Mouse (Mus musculus) central nervous system, embryonic 14 days (tissue): Measurements from ENCODE around the gene Fam126a. TPM values are rescaled to one million over a fixed set of nuclear protein-coding genes. Genes with fewer than 3 reads are reported as not detected.

Source experiments
- polyA plus RNA-seq: library from polyadenylated mRNA; depleted of rRNA; stranded (reverse); fragments of >200 nt; gene quantifications from 2 replicates; pipeline ENCODE4 v1.2.3, GENCODE M21; 2012; rRNA removed

The Fam126a gene
- polyA plus RNA-seq = 24.1 and 27.3 TPM in 2 replicates

DNA sequence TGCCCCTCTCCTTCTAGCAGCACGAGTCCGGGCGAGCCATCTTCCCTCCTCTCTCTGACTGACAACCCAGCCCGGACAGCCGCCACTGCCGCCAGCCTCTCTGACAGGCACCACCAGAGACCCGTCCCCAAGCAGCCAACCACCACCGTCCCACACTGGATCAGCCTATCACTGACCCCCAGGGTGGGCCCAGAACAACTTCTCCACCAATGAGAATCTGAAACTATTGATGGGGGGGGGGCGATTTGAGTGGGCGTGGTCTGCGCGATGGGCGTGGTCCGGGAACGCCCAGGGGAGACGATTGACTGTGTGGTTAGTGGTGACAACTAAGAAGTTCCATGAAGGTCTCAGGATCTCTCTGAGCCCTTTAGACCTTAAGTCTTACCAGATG lies at the start of gene Fam126a:
Gene Fam126a, minus strand, starts transcription at position 112 of the 391 bp plus-strand sequence.

Other genes with a start within 250 kb of the Fam126a start
- 19.1 and 19.9 TPM in 2 replicates for gene Pus7, start 247.0 kb downstream of the Fam126a start, polyA plus RNA-seq
- gene Rint1, start 243.0 kb downstream of the Fam126a start, polyA plus RNA-seq = 21.8 and 26.4 TPM in 2 replicates
- gene Tomm7, start 186.5 kb downstream of the Fam126a start, polyA plus RNA-seq = 84.9 and 102 TPM in 2 replicates
- 108 and 126 TPM in 2 replicates for gene Klhl7, start 69.9 kb upstream of the Fam126a start, polyA plus RNA-seq
- gene Nupl2, start 134.3 kb upstream of the Fam126a start, polyA plus RNA-seq = 9.8 and 10.5 TPM in 2 replicates